Mouse (Mus musculus) megakaryocyte, embryonic 14.5 days (primary cell): ENCODE data around the gene Ntn3.

Experiments used
- FLI1 ChIP-seq: IDR thresholded peaks from 2 replicates; pipeline ENCODE4 v1.6.1; 2012; ENCODE audit warnings: low read length, inconsistent platforms, mixed read lengths
- GATA1 ChIP-seq: IDR thresholded peaks from 3 replicates; pipeline ENCODE4 v1.6.1; 2012; ENCODE audit warnings: mixed read lengths, low read length, inconsistent platforms, borderline replicate concordance

GRCm38 (mm10) chr17:24167891-24168505 is 41.3 kb downstream of the Ntn3 start:
- no peak for TF ChIP-seq GATA1
- TF ChIP-seq FLI1 = no peak
